In the genomic region with DNA sequence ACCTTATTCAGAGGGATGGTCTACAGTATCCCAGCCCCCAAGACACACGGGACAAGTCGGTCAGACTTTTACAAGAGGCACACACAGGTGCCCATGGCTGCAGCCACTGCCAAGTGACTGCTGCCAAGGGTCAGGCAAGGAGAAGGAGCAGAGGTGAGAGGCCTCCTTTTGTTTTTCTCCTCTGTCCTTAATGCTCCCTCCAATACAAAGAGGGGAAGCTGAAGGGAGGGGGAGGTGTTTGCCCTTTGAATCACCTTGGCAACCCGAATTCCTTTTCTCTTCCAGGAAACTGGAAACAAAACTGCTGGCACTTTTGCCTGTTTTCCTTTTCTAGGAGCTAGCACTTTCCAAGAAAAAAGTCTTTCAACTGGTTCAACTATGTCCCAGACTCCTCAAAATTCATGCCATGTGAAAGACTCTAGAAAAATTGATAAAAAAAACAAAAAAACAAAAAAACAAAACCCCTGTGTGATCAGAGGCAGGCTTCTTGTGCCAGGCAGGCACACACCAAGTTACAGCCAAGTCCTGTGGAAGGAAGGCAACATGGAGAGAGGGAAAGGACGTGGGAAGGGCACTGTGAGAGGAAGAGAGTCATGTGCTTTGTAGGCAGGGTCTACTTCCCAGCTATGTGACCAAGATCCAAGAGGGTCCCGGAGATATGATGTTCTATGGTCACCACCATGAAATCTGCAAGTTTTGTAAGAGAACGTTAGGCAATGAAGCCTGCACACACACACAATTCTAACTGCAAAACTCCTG, we compare ENCODE assay signal across 9 mouse cellular contexts.
DNase-seq lines count a peak whose midpoint lies in the region; ATAC-seq and TF ChIP-seq lines count a peak whose summit lies in the region.
"Had no signal": no experiment of that assay in that cellular context is flagged by ENCODE, and none has a peak within 500 bp of the region (broad histone marks: within the 10 kb centered on the region; RNA-seq: fewer than 3 reads in every experiment).

No protein-coding gene starts in this region.

- no peak for TF ChIP-seq CTCF in CH12.LX (conservative IDR thresholded peaks at IDR 0.05 in 1 of 2, IDR thresholded peaks at IDR 0.05 in 1 of 2; ENCODE audit: low read depth in 2 of 2, low read length in 2 of 2)

- H3K9ac ChIP-seq in heart, embryonic 11.5 days (ENCODE audit: low read depth, low read length), result no peak overlapping the region
- H3K9ac ChIP-seq in CH12.LX (ENCODE audit: insufficient read depth, low read depth), result no peak overlapping the region
- H3K9ac ChIP-seq in heart, embryonic 15.5 days, result no peak overlapping the region

- no peak for ATAC-seq in heart, embryonic 11.5 days (replicated peaks; ENCODE audit: insufficient number of reproducible peaks, low FRiP score, low TSS enrichment)
- ATAC-seq in heart, embryonic 15.5 days (replicated peaks; ENCODE audit: insufficient number of reproducible peaks, insufficient read depth, low FRiP score, low read depth), result no peak

- H3K9me3 ChIP-seq in heart, embryonic 11.5 days (replicated peaks; ENCODE audit: control insufficient read depth, low read length), result 0 out of 2 replicates have a peak, but pooled peaks cover 2% of the 10 kb centered on the region
- H3K9me3 ChIP-seq in CH12.LX (replicated peaks; ENCODE audit: low read length), result peaks cover 26% of the 10 kb centered on the region
- no peaks in the 10 kb centered on the region for H3K9me3 ChIP-seq in heart, embryonic 15.5 days (replicated peaks)

- no peaks in the 10 kb centered on the region for H3K79me2 ChIP-seq in CH12.LX (replicated peaks; ENCODE audit: control insufficient read depth, extremely low read depth, insufficient read depth, poor library complexity, severe bottlenecking)

- no peak for TF ChIP-seq RAD21 in CH12.LX (IDR thresholded peaks at IDR 0.05; ENCODE audit: low read depth, low read length)

- DNase-seq in heart, adult 18-20 months, result peak; percentile 41 to 61
- DNase-seq in CH12.LX (ENCODE audit: extremely low read depth), result no peak
- peak; percentile 54 for DNase-seq in embryo, embryonic 10.5 days (ENCODE audit: low spot score)
- DNase-seq in cerebellum, postnatal 36 days, result no peak
- DNase-seq in frontal cortex, postnatal 14 days (ENCODE audit: low spot score in 2 of 2), result no peak
- no peak for DNase-seq in urinary bladder, postnatal 25 days (ENCODE audit: low spot score)
- DNase-seq: adrenal gland, postnatal 25 days had no signal

- whole genome bisulfite sequencing in heart, embryonic 11.5 days (ENCODE audit: insufficient replicate concordance), result 37% methylated on average over 6 of the region's 6 CpGs
- WGBS in heart, embryonic 15.5 days, result 41% methylated on average over 6 of the region's 6 CpGs

- no peaks in the 10 kb centered on the region for H3K27me3 ChIP-seq in heart, embryonic 11.5 days (ENCODE audit: control insufficient read depth, insufficient read depth, low read length)
- no peaks in the 10 kb centered on the region for H3K27me3 ChIP-seq in CH12.LX (replicated peaks)
- H3K27me3 ChIP-seq in heart, embryonic 15.5 days, result no peaks in the 10 kb centered on the region

- no peak for TF ChIP-seq POLR2A in CH12.LX (IDR thresholded peaks at IDR 0.05; ENCODE audit: low read depth, low read length)

- H3K4me2 ChIP-seq in heart, embryonic 11.5 days, result no peak overlapping the region
- peak overlapping the region; percentile 85; the same call in 1 of the 2 replicates for H3K4me2 ChIP-seq in CH12.LX (ENCODE audit: insufficient read depth, low read depth, poor library complexity, severe bottlenecking)
- H3K4me2 ChIP-seq in heart, embryonic 15.5 days, result no peak overlapping the region

- H3K4me3 ChIP-seq in heart, embryonic 11.5 days (ENCODE audit: low read depth, low read length), result no peak overlapping the region
- H3K4me3 ChIP-seq in CH12.LX (replicated peaks in 1 of 3; ENCODE audit: low read depth in 2 of 3, low read length in 2 of 3, poor library complexity in 1 of 3), result no peak overlapping the region
- no peak overlapping the region for H3K4me3 ChIP-seq in heart, embryonic 15.5 days

- in situ Hi-C loops in CH12.LX (cut with MboI; ENCODE audit: low pct_ligation_motif_present, low pct_unique_long_range_greater_than_20kb, low sequenced_read_pairs), result no loop called here

- no peak overlapping the region for H3K27ac ChIP-seq in heart, embryonic 11.5 days (ENCODE audit: low read depth, low read length)
- H3K27ac ChIP-seq in CH12.LX (ENCODE audit: insufficient read depth, low read depth), result peak overlapping the region; percentile 16; the same call in 1 of the 2 replicates
- peak overlapping the region; percentile 46; the same call in 1 of the 2 replicates for H3K27ac ChIP-seq in heart, embryonic 15.5 days

- TF ChIP-seq EP300 in CH12.LX (IDR thresholded peaks at IDR 0.05; ENCODE audit: low read length), result no peak

- H3K36me3 ChIP-seq in heart, embryonic 11.5 days (ENCODE audit: control insufficient read depth, insufficient read depth, low read length), result no peaks in the 10 kb centered on the region
- peaks cover 0 to 5% of the 10 kb centered on the region in 2 experiments for H3K36me3 ChIP-seq in CH12.LX (replicated peaks in 1 of 2; ENCODE audit: control insufficient read depth in 1 of 2, insufficient read depth in 1 of 2, low read length in 1 of 2)
- no peaks in the 10 kb centered on the region for H3K36me3 ChIP-seq in heart, embryonic 15.5 days

- dilution Hi-C loops in CH12.LX (cut with MboI; ENCODE audit: extremely low pct_ligation_motif_present, extremely low pct_unique_long_range_greater_than_20kb, low sequenced_read_pairs), result no loop called here

- peaks cover 12% of the 10 kb centered on the region for H3K4me1 ChIP-seq in heart, embryonic 11.5 days (ENCODE audit: control insufficient read depth, insufficient read depth, low read length)
- H3K4me1 ChIP-seq in CH12.LX (ENCODE audit: control insufficient read depth in 1 of 2, insufficient read depth in 2 of 2), result peaks cover 8 to 64% of the 10 kb centered on the region in 2 experiments
- peaks cover 15% of the 10 kb centered on the region for H3K4me1 ChIP-seq in heart, embryonic 15.5 days (replicated peaks)

TF ChIP-seq in CH12.LX, 34 proteins besides CTCF, POLR2A, EP300 and RAD21:
- TF ChIP-seq NELFE (IDR thresholded peaks at IDR 0.05; ENCODE audit: low read depth, low read length) (no peak), KAT2A (IDR thresholded peaks at IDR 0.05; ENCODE audit: insufficient replicate concordance, low read length) (no peak), E2F4 (IDR thresholded peaks at IDR 0.05; ENCODE audit: insufficient replicate concordance, low read depth, low read length) (no peak), GABPA (IDR thresholded peaks at IDR 0.05; ENCODE audit: insufficient replicate concordance, low read depth, low read length) (no peak), POLR2AphosphoS2 (IDR thresholded peaks at IDR 0.05; ENCODE audit: low read depth, low read length) (no peak), NRF1 (IDR thresholded peaks at IDR 0.05; ENCODE audit: low read depth, low read length) (no peak), IRF4 (IDR thresholded peaks at IDR 0.05; ENCODE audit: low read depth, low read length) (no peak), ZMIZ1 (IDR thresholded peaks at IDR 0.05; ENCODE audit: low read depth, low read length) (no peak), HCFC1 (IDR thresholded peaks at IDR 0.05; ENCODE audit: low read depth, low read length) (no peak), ZNF384 (IDR thresholded peaks at IDR 0.05; ENCODE audit: low read depth, low read length) (no peak)

Comparison
In these comparisons a context has a peak if more than half of its experiments do, and no peak if none do; other contexts are left out.
1. DNase-seq: peak in heart, adult 18-20 months (2 of 2) and embryo, embryonic 10.5 days (single experiment); none in CH12.LX (single experiment), cerebellum, postnatal 36 days (0 of 2), frontal cortex, postnatal 14 days (0 of 2) and urinary bladder, postnatal 25 days (single experiment).